Mouse (Mus musculus) adrenal gland, postnatal 25 days (tissue): Measurements from ENCODE around the gene Kcnip2. TPM values are rescaled to one million over a fixed set of nuclear protein-coding genes. Genes with fewer than 3 reads are reported as not detected.

Experiments used
- total RNA-seq: library from RNA; stranded (reverse); gene quantifications from 2 replicates; pipeline ENCODE4 v1.2.3, GENCODE M21; 2021

Kcnip2 gene
- total RNA-seq, 1 experiment from 2014 or later = 0.27 TPM

Other genes starting within 250 kb of the Kcnip2 start
- gene Fbxw4, start 155.7 kb downstream of the Kcnip2 start, total RNA-seq = 32.2 and 33.8 TPM in 2 replicates
- gene Fgf8, start 73.1 kb downstream of the Kcnip2 start, total RNA-seq = not detected in 2 replicates
- gene Npm3, start 66.5 kb downstream of the Kcnip2 start, total RNA-seq = 29.0 and 34.7 TPM in 2 replicates
- 84.7 and 93.9 TPM in 2 replicates for gene Mgea5, start 32.2 kb downstream of the Kcnip2 start, total RNA-seq
- gene Armh3, start 182.4 kb upstream of the Kcnip2 start, total RNA-seq = 16.9 and 19.7 TPM in 2 replicates
- 19.9 and 26.3 TPM in 2 replicates for gene Hps6, start 187.4 kb upstream of the Kcnip2 start, total RNA-seq
- gene Pprc1, start 228.8 kb upstream of the Kcnip2 start, total RNA-seq = 25.7 and 32.7 TPM in 2 replicates
- gene Ldb1, start 229.2 kb upstream of the Kcnip2 start, total RNA-seq = 76.2 and 94.9 TPM in 2 replicates